Mouse (Mus musculus): ENCODE measurements around the gene Pum1. TPM values are rescaled to one million over a fixed set of nuclear protein-coding genes. Genes with fewer than 3 reads are reported as not detected.
A peak's percentile ranks its signal among the peaks of the same experiment; 100 is the strongest.

Pum1 gene
- polyA plus RNA-seq, 1 experiment from 2014 or later = 31.7 TPM

DNA sequence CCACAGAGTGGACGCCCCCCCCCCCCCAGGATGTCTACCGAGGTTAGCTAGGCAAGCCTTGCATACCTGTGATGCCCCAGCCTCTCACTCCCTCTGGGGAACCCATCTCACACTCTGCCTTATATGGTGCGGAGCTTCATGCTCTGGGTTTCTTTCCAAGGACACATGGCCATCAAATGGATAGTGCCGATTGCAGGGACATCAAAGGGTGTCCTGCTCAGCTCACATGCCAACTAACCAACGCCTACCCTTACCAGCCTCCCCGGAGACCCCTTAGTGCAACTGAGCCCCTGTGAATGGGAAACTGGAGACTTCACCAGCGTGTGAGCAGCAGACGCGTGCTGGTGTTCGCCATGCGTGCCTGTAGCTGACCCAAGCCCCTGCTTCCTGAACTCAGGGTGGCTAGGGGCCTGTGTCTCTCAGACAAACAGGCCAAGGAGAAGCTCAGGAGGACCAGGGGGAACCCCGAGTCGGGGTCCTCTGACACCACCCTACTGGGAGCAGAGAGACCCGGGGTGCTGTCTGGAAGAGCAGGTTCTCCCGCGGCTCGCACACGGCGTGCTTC is 128.8 kb downstream of the Pum1 start:
- 5% methylated on average over 19 of the region's 19 CpGs for WGBS (ENCODE audit: insufficient replicate concordance)
- peaks cover 6% of the 10 kb centered on the region; the same call in 1 of the 2 replicates for H3K4me1 ChIP-seq (replicated peaks)
- no peak overlapping the region for H3K27ac ChIP-seq (replicated peaks)
- no peak for ATAC-seq (ENCODE audit: insufficient read depth)
- no peaks in the 10 kb centered on the region for H3K9me3 ChIP-seq (replicated peaks)
- no peak overlapping the region; the same call in 1 of the 2 replicates for H3K9ac ChIP-seq
- peak overlapping the region; percentile 68 for H3K4me2 ChIP-seq
- peaks cover 62% of the 10 kb centered on the region for H3K27me3 ChIP-seq
- peak overlapping the region; percentile 55 for H3K4me3 ChIP-seq (replicated peaks)
- H3K36me3 ChIP-seq (replicated peaks) = no peaks in the 10 kb centered on the region

DNA sequence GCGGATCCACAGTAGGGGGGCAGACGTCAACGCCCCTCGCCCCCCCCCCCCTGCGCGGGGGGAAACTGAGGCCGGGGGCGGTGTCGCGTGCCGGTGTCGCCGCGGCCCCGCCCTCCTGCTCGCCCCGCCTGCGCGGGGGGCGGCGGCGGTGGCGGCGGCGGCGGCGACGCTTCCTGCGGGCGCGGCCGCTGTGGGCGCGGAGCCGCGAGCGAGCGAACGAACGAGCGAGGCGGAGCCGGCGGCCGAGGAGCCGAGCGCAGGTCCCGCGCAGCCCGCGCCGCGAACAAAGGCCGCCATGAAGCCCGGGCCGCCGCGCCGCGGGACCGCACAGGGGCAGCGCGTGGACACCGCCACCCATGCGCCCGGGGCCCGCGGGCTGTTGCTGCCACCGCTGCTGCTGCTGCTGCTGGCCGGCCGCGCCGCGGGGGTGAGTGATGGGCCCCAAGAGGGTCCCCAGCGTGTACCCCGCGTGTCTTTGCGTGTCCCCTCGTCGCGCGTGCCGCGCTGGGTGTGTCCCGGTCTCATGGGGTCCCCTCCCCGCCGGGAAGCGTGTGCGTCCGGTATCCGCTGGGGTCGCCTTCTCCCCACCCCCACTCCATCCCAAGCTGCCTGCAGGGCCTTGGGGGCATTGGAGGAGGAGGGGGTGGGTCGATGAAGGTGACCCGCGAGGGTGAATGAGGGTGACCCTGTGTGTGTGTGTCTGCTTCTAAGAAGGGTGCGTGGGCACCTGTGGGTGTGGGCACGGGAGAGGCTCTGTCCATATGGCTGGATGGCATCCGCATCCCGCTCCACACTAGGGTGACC is 129.5 kb downstream of the Pum1 start, which contains the start of gene Sdc3:
Sdc3 (plus strand) TSS at position 162 of the 804 bp plus-strand sequence.
- peak within 1 kb of the TSS; percentile 55 for H3K4me3 ChIP-seq (replicated peaks)
- H3K4me2 ChIP-seq = peak within 1 kb of the TSS; percentile 68
- ATAC-seq (ENCODE audit: insufficient read depth) = no peak
- peak within 1 kb of the TSS; percentile 47; the same call in 1 of the 2 replicates for H3K9ac ChIP-seq
- H3K4me1 ChIP-seq (replicated peaks) = peaks cover 11% of the 10 kb centered on the region
- no peaks in the 10 kb centered on the region for H3K9me3 ChIP-seq (replicated peaks)
- no peaks in the 10 kb centered on the region for H3K36me3 ChIP-seq (replicated peaks)
- 2% methylated on average over 90 of the region's 99 CpGs for WGBS (ENCODE audit: insufficient replicate concordance)
- peaks cover 62% of the 10 kb centered on the region for H3K27me3 ChIP-seq
- H3K27ac ChIP-seq (replicated peaks) = no peak within 1 kb of the TSS

DNA sequence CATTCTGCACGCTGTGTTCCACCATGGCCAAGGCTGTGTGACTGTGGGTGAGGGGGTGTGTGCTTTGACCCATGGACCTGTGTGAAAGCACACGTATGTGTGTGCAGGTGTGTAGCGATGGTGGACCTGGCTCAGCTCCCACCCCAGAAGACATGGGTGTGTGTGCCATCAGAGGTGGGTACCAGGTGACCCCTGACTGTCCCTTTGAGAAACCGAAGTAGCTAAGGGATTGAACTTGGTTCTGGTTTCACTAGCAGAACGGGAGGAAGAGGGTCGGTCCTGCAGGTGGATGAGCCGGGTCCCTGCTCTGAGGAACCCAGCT is 130.0 kb downstream of the Pum1 start:
- peaks cover 11% of the 10 kb centered on the region for H3K4me1 ChIP-seq (replicated peaks)
- no peak overlapping the region for H3K27ac ChIP-seq (replicated peaks)
- H3K36me3 ChIP-seq (replicated peaks) = no peaks in the 10 kb centered on the region
- WGBS (ENCODE audit: insufficient replicate concordance) = 36% methylated on average over 7 of the region's 7 CpGs
- H3K9ac ChIP-seq = peak overlapping the region; percentile 47; the same call in 1 of the 2 replicates
- H3K4me2 ChIP-seq = peak overlapping the region; percentile 68
- H3K27me3 ChIP-seq = peaks cover 62% of the 10 kb centered on the region
- ATAC-seq (ENCODE audit: insufficient read depth) = no peak
- H3K4me3 ChIP-seq (replicated peaks) = peak overlapping the region; percentile 55
- no peaks in the 10 kb centered on the region for H3K9me3 ChIP-seq (replicated peaks)

DNA sequence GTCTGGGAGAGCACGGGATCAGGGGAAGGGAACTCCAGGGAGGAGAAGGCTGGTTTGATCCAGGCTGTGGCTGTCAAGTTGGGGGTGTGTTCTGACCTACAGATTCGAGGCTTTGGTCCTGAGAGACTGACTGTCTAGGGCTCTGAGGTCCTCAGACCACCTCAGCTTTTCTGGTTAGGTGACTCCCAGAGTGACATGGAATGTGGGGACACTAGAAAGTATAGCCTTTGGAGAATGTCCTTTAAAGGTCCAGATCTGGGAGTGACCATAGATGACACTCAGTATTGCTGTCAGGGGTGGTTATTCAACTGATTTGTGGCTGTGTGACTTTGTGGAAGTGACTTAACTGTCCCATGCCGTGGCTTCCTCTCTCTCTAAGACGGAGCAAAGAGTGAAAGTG is 131.7 kb downstream of the Pum1 start:
- Histone ChIP-seq H3K4me1 (replicated peaks) (peaks cover 14% of the 10 kb centered on the region), H3K4me3 (replicated peaks) (no peak overlapping the region), H3K9ac (no peak overlapping the region), H3K9me3 (replicated peaks) (no peaks in the 10 kb centered on the region), H3K36me3 (replicated peaks) (no peaks in the 10 kb centered on the region), H3K4me2 (no peak overlapping the region), H3K27me3 (peaks cover 60% of the 10 kb centered on the region), H3K27ac (replicated peaks) (no peak overlapping the region)
- 13% methylated on average over 4 of the region's 4 CpGs for WGBS (ENCODE audit: insufficient replicate concordance)
- ATAC-seq (ENCODE audit: insufficient read depth) = no peak

DNA sequence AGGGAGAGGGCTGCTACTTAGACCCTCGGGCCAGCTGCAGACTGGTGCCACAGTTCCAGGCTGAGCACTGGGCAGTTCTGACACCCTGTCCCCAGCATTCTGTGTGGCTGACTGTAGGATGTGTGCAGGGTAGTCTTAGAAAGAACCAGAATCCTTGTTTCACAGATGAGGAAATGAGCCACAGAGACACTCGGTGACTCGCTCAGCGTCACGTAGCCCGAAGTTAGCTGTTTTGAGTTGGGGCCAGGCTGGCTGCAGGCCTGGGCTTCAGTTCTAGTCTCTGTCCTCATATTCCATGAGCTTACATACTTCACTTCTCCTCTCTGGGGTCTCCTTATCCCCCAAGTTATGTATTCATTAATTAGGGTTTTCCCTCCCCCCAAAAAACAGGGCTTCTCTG is 132.8 kb downstream of the Pum1 start:
- Histone ChIP-seq H3K4me2 (no peak overlapping the region), H3K9ac (no peak overlapping the region), H3K27me3 (peaks cover 48% of the 10 kb centered on the region), H3K4me3 (replicated peaks) (no peak overlapping the region), H3K27ac (replicated peaks) (no peak overlapping the region), H3K4me1 (replicated peaks) (peaks cover 14% of the 10 kb centered on the region), H3K9me3 (replicated peaks) (no peaks in the 10 kb centered on the region), H3K36me3 (replicated peaks) (no peaks in the 10 kb centered on the region)
- WGBS (ENCODE audit: insufficient replicate concordance) = 72% methylated on average over 6 of the region's 6 CpGs
- no peak for ATAC-seq (ENCODE audit: insufficient read depth)

DNA sequence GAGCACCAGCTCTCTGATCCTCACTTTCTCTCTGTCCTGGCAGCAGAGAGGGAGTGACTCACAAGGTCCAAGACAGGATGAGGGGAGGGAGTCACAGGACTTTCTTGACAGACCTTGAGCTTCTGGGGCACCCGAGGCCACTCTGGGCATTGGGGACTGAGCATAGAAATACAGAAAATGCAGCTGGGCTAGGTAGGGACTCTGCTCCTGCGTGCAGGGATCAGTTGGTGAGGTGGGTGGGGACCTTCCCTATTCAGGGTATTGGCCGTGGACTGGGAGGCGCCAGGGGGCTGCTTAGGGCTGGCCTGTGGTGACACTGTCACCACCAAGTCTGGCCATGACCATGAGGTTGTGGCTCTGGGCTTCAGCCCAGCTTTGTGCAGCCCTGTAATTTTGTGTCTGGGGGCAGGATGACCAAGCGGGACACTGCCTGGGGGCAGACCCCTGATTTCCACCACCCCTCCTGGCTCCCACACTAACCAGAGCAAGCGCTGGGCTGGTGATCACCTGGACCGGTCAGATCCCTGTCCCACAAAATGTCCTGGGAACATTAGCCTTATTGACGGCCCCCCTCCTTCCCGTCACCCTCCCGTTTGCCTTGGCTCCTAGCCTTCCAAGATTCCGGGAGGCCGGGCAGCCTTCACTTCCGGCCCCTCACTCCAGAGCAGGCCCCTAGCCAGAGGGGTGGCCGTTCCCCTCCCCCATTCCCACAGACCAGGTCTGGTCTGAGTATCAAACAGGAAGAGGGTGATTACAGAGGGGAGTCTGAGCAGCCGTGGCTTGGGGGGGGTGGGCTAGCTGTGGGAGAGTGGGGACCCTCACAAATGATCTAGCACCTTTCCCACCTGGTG is 134.3 kb downstream of the Pum1 start:
- Histone ChIP-seq H3K4me3 (replicated peaks) (no peak overlapping the region), H3K27me3 (peaks cover 33% of the 10 kb centered on the region), H3K9ac (no peak overlapping the region), H3K4me2 (no peak overlapping the region), H3K4me1 (replicated peaks) (peaks cover 14% of the 10 kb centered on the region), H3K36me3 (replicated peaks) (no peaks in the 10 kb centered on the region), H3K9me3 (replicated peaks) (no peaks in the 10 kb centered on the region), H3K27ac (replicated peaks) (no peak overlapping the region; the same call in 1 of the 2 replicates)
- WGBS (ENCODE audit: insufficient replicate concordance) = 27% methylated on average over 15 of the region's 15 CpGs
- no peak for ATAC-seq (ENCODE audit: insufficient read depth)

DNA sequence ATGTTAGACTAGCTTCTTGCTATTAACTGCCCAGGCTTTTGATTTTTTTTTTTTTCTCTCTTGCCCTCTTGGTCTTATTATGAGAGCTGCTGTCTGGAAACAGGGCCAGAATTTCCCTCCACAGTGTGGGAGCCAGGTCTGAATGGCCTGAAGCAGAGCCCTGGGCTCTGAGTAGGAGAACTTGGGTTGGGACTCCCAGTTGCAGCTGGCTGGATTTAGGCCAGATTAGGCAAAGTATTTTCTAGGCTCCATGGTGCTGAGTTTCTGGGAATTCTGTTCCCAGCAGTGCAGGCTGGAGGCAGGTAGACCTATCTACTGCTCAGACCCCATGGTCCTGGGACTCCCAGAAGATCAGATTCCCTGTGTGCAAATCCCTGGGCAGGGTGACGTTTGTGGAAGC is 135.3 kb downstream of the Pum1 start:
- ATAC-seq (ENCODE audit: insufficient read depth) = no peak
- Histone ChIP-seq H3K9ac (no peak overlapping the region), H3K9me3 (replicated peaks) (no peaks in the 10 kb centered on the region), H3K36me3 (replicated peaks) (no peaks in the 10 kb centered on the region), H3K27ac (replicated peaks) (no peak overlapping the region), H3K4me1 (replicated peaks) (peaks cover 10% of the 10 kb centered on the region), H3K4me2 (no peak overlapping the region), H3K4me3 (replicated peaks) (no peak overlapping the region), H3K27me3 (peaks cover 23% of the 10 kb centered on the region)
- WGBS (ENCODE audit: insufficient replicate concordance) = 51% methylated on average over 1 of the region's 1 CpGs

DNA sequence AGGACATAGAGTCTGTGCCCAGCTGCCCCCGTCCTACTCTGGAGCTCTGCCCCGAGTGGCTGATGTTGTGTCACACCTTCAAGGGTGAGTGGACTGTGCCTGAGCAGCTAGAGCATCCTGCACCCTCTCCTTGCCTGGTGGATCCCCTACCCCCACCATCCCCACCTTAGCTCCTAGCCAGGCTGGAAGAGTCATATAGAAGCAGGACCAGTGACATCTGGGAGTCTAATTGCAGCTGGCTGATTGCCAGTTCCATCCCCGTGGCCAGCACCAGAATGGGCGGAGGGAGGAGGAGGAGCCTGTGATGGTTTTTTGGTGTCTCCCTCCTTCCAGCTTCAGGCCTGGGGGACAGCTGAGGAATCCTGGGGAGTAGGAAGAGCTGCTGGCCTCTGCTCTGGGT is 136.0 kb downstream of the Pum1 start:
- Histone ChIP-seq H3K9me3 (replicated peaks) (no peaks in the 10 kb centered on the region), H3K36me3 (replicated peaks) (no peaks in the 10 kb centered on the region), H3K4me2 (no peak overlapping the region), H3K4me3 (replicated peaks) (no peak overlapping the region), H3K9ac (no peak overlapping the region), H3K4me1 (replicated peaks) (peaks cover 10% of the 10 kb centered on the region), H3K27me3 (peaks cover 19% of the 10 kb centered on the region), H3K27ac (replicated peaks) (no peak overlapping the region)
- WGBS (ENCODE audit: insufficient replicate concordance) = 46% methylated on average over 4 of the region's 4 CpGs
- ATAC-seq (ENCODE audit: insufficient read depth) = no peak

DNA sequence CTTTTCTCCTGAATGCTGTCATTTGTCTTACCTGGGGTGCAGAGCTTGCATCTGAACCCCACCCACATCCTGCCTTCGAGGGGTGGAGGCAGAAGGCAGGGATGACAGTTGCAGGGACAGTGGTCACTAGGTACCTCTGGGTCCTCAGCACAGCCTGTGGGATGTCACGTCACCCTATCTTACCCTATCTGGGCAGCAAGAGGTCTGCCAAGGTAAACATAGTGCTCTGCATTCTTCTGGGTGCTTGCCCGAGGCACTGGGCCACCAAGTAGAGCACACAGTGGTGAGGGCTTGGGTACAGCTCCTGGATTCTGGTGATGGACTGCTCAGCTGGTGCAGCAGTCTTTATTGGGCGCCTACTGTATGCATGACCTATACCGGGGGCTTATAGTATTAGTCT is 136.5 kb downstream of the Pum1 start:
- H3K36me3 ChIP-seq (replicated peaks) = no peaks in the 10 kb centered on the region
- no peak overlapping the region for H3K4me2 ChIP-seq
- no peak overlapping the region for H3K9ac ChIP-seq
- WGBS (ENCODE audit: insufficient replicate concordance) = 44% methylated on average over 5 of the region's 5 CpGs
- H3K27me3 ChIP-seq = peaks cover 14% of the 10 kb centered on the region
- H3K4me1 ChIP-seq (replicated peaks) = peaks cover 10% of the 10 kb centered on the region
- H3K9me3 ChIP-seq (replicated peaks) = no peaks in the 10 kb centered on the region
- ATAC-seq (ENCODE audit: insufficient read depth) = no peak
- H3K4me3 ChIP-seq (replicated peaks) = no peak overlapping the region
- H3K27ac ChIP-seq (replicated peaks) = no peak overlapping the region

DNA sequence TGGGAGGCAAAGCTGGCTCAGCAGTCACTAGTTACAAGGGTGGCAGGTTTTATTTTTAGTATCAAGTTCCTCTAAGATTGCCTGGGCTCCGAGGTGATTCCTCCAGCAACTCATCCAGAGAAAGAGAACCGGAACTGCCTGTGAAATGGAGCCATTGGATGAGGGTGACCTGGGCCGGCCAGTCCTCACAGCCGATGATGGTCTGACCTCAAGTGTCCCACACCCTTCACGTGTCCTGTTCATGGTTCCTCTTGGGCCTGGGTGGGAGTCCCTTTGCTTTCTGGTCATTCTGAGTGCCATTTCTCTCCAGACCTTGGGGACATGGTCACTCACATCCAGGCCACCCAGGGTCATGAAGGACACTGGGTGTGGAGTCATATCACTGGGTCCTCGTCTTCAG is 137.0 kb downstream of the Pum1 start:
- no peak overlapping the region for H3K4me3 ChIP-seq (replicated peaks)
- H3K27me3 ChIP-seq = peaks cover 9% of the 10 kb centered on the region
- peaks cover 10% of the 10 kb centered on the region for H3K4me1 ChIP-seq (replicated peaks)
- ATAC-seq (ENCODE audit: insufficient read depth) = 0 out of 2 replicates have a peak, but pooled peaks have one; percentile 37
- no peak overlapping the region for H3K27ac ChIP-seq (replicated peaks)
- WGBS (ENCODE audit: insufficient replicate concordance) = 54% methylated on average over 6 of the region's 6 CpGs
- no peak overlapping the region for H3K9ac ChIP-seq
- no peaks in the 10 kb centered on the region for H3K9me3 ChIP-seq (replicated peaks)
- H3K4me2 ChIP-seq = no peak overlapping the region
- no peaks in the 10 kb centered on the region for H3K36me3 ChIP-seq (replicated peaks)

DNA sequence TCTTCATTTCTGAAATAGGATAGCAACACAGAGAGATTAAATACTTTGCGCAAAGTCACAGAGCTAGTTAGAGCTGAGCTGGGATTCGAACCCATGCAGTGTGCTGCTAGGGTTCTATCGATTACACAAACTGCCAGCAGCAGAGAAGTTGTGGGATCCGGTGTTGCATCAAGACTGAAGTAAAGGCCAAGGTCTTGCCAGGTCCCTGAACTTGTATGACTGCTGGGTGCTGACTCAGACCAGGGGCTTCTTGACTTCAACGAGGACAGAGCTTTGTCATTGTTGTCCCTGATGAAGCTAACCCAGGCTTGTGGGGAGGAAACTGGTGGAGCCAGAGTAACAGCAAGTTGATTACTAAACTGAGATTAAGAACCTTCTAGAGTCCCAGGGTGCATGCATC is 138.1 kb downstream of the Pum1 start:
- Histone ChIP-seq H3K9ac (no peak overlapping the region), H3K36me3 (replicated peaks) (no peaks in the 10 kb centered on the region), H3K27me3 (no peaks in the 10 kb centered on the region), H3K4me2 (no peak overlapping the region), H3K4me1 (replicated peaks) (peaks cover 10% of the 10 kb centered on the region), H3K9me3 (replicated peaks) (no peaks in the 10 kb centered on the region), H3K27ac (replicated peaks) (no peak overlapping the region), H3K4me3 (replicated peaks) (no peak overlapping the region)
- ATAC-seq (ENCODE audit: insufficient read depth) = no peak
- 64% methylated on average over 5 of the region's 5 CpGs for WGBS (ENCODE audit: insufficient replicate concordance)
